In genomic region chr5:142228957-142229810, GRCm38 (mm10) we compare ENCODE assay signal across 17 mouse cellular contexts.
A peak's percentile ranks its signal among the peaks of the same experiment; 100 is the strongest.
DNase-seq lines count a peak whose midpoint lies in the region; ATAC-seq lines count a peak whose summit lies in the region.
"Had no signal": no experiment of that assay in that cellular context is flagged by ENCODE, and none has a peak within 500 bp of the region (broad histone marks: within the 10 kb centered on the region; RNA-seq: fewer than 3 reads in every experiment).

No protein-coding gene starts in this region.

- ATAC-seq in midbrain, embryonic 14.5 days (ENCODE audit: low FRiP score, low TSS enrichment), result no peak
- ATAC-seq in midbrain, embryonic 11.5 days (ENCODE audit: low FRiP score), result no peak
- ATAC-seq in hindbrain, embryonic 14.5 days (ENCODE audit: low FRiP score), result no peak
- ATAC-seq in kidney, embryonic 16.5 days (ENCODE audit: low FRiP score, low TSS enrichment), result peak; percentile 88
- ATAC-seq in frontal cortex, adult (ENCODE audit: low TSS enrichment), result no peak
- ATAC-seq: forebrain, embryonic 13.5 days; liver, embryonic 12.5 days had no signal

- no peak for DNase-seq in midbrain, embryonic 14.5 days
- DNase-seq in midbrain, embryonic 11.5 days (ENCODE audit: low spot score, missing footprints), result no peak
- no peak for DNase-seq in hindbrain, embryonic 14.5 days (ENCODE audit: low spot score)
- DNase-seq in right cerebral cortex, postnatal 25 days, result no peak
- DNase-seq in spleen, postnatal 36 days (ENCODE audit: low spot score in 2 of 2), result no peak
- DNase-seq: adrenal gland, adult 8-10 months; B cell, adult 2 months; gastrocnemius, postnatal 25 days; lung, postnatal 10 days; right cerebral cortex, postnatal 14 days; thymus, postnatal 25 days had no signal

- no peaks in the 10 kb centered on the region for H3K4me1 ChIP-seq in midbrain, embryonic 14.5 days (ENCODE audit: control insufficient read depth, insufficient read depth, low read length)
- H3K4me1 ChIP-seq in midbrain, embryonic 11.5 days (ENCODE audit: control insufficient read depth, insufficient read depth, low read length), result no peaks in the 10 kb centered on the region
- no peaks in the 10 kb centered on the region for H3K4me1 ChIP-seq in hindbrain, embryonic 14.5 days (replicated peaks; ENCODE audit: control insufficient read depth, insufficient read depth, low read length)
- peaks cover 8% of the 10 kb centered on the region; the same call in 1 of the 2 replicates for H3K4me1 ChIP-seq in kidney, embryonic 16.5 days (ENCODE audit: insufficient read depth, low read length)
- H3K4me1 ChIP-seq: forebrain, embryonic 13.5 days; heart, embryonic 12.5 days; liver, embryonic 12.5 days had no signal

- H3K4me3 ChIP-seq in midbrain, embryonic 14.5 days (replicated peaks; ENCODE audit: low read depth, low read length), result no peak overlapping the region
- H3K4me3 ChIP-seq in midbrain, embryonic 11.5 days (ENCODE audit: low read depth, low read length), result no peak overlapping the region
- H3K4me3 ChIP-seq in hindbrain, embryonic 14.5 days (replicated peaks; ENCODE audit: low read length), result no peak overlapping the region
- no peak overlapping the region for H3K4me3 ChIP-seq in kidney, embryonic 16.5 days (ENCODE audit: low read length)
- H3K4me3 ChIP-seq: forebrain, embryonic 13.5 days; heart, embryonic 12.5 days; layer of hippocampus, adult 2 months; liver, embryonic 12.5 days had no signal

- peak overlapping the region; percentile 49; the same call in 1 of the 2 replicates for H3K27ac ChIP-seq in midbrain, embryonic 14.5 days (replicated peaks; ENCODE audit: low read depth, low read length)
- no peak overlapping the region for H3K27ac ChIP-seq in midbrain, embryonic 11.5 days (ENCODE audit: low read depth, low read length)
- peak overlapping the region; percentile 39; the same call in 1 of the 2 replicates for H3K27ac ChIP-seq in hindbrain, embryonic 14.5 days
- peak overlapping the region; percentile 90 for H3K27ac ChIP-seq in kidney, embryonic 16.5 days (ENCODE audit: low read length)
- H3K27ac ChIP-seq: forebrain, embryonic 13.5 days; layer of hippocampus, adult 2 months; liver, embryonic 12.5 days had no signal

- H3K9me3 ChIP-seq in midbrain, embryonic 14.5 days (ENCODE audit: control insufficient read depth, low read length), result no peaks in the 10 kb centered on the region
- H3K9me3 ChIP-seq in midbrain, embryonic 11.5 days (ENCODE audit: control insufficient read depth, low read length), result no peaks in the 10 kb centered on the region
- no peaks in the 10 kb centered on the region for H3K9me3 ChIP-seq in hindbrain, embryonic 14.5 days (ENCODE audit: control insufficient read depth, low read length)
- peaks cover 11% of the 10 kb centered on the region; the same call in 1 of the 2 replicates for H3K9me3 ChIP-seq in kidney, embryonic 16.5 days (ENCODE audit: low read length)
- H3K9me3 ChIP-seq: forebrain, embryonic 13.5 days had no signal

- no peaks in the 10 kb centered on the region for H3K27me3 ChIP-seq in midbrain, embryonic 14.5 days (ENCODE audit: control insufficient read depth, insufficient read depth, low read length)
- no peaks in the 10 kb centered on the region for H3K27me3 ChIP-seq in midbrain, embryonic 11.5 days (ENCODE audit: control insufficient read depth, insufficient read depth, low read length)
- H3K27me3 ChIP-seq in hindbrain, embryonic 14.5 days (ENCODE audit: control insufficient read depth, insufficient read depth, low read length), result no peaks in the 10 kb centered on the region
- H3K27me3 ChIP-seq in kidney, embryonic 16.5 days (ENCODE audit: insufficient read depth, low read length), result no peaks in the 10 kb centered on the region
- H3K27me3 ChIP-seq: forebrain, embryonic 13.5 days; heart, embryonic 12.5 days; liver, embryonic 12.5 days had no signal

- WGBS in midbrain, embryonic 14.5 days, result 64% methylated on average over 18 of the region's 18 CpGs
- WGBS in midbrain, embryonic 11.5 days, result 76% methylated on average over 18 of the region's 18 CpGs
- 50% methylated on average over 18 of the region's 18 CpGs for WGBS in hindbrain, embryonic 14.5 days
- 25% methylated on average over 18 of the region's 18 CpGs for WGBS in kidney, embryonic 16.5 days

- no peaks in the 10 kb centered on the region for H3K36me3 ChIP-seq in midbrain, embryonic 14.5 days (ENCODE audit: control insufficient read depth, insufficient read depth, low read length)
- no peaks in the 10 kb centered on the region for H3K36me3 ChIP-seq in midbrain, embryonic 11.5 days (ENCODE audit: control insufficient read depth, insufficient read depth, low read length)
- H3K36me3 ChIP-seq in hindbrain, embryonic 14.5 days (replicated peaks; ENCODE audit: control insufficient read depth, insufficient read depth), result no peaks in the 10 kb centered on the region
- no peaks in the 10 kb centered on the region for H3K36me3 ChIP-seq in kidney, embryonic 16.5 days (ENCODE audit: insufficient read depth, low read length)
- H3K36me3 ChIP-seq: heart, embryonic 12.5 days; liver, embryonic 12.5 days had no signal

- no peak overlapping the region for H3K9ac ChIP-seq in midbrain, embryonic 14.5 days (replicated peaks; ENCODE audit: low read length)
- no peak overlapping the region for H3K9ac ChIP-seq in midbrain, embryonic 11.5 days (ENCODE audit: low read length)
- no peak overlapping the region for H3K9ac ChIP-seq in hindbrain, embryonic 14.5 days
- no peak overlapping the region for H3K9ac ChIP-seq in kidney, embryonic 16.5 days (replicated peaks; ENCODE audit: low read length)
- H3K9ac ChIP-seq: forebrain, embryonic 13.5 days; heart, embryonic 12.5 days; liver, embryonic 12.5 days had no signal

- no peak overlapping the region for H3K4me2 ChIP-seq in midbrain, embryonic 14.5 days (ENCODE audit: low read length)
- no peak overlapping the region for H3K4me2 ChIP-seq in midbrain, embryonic 11.5 days
- H3K4me2 ChIP-seq in hindbrain, embryonic 14.5 days (replicated peaks), result no peak overlapping the region
- peak overlapping the region; percentile 4; the same call in 1 of the 2 replicates for H3K4me2 ChIP-seq in kidney, embryonic 16.5 days (replicated peaks; ENCODE audit: low read depth, low read length)
- H3K4me2 ChIP-seq: forebrain, embryonic 13.5 days; heart, embryonic 12.5 days; liver, embryonic 12.5 days had no signal
